Mouse (Mus musculus): ENCODE results near the gene Rab6b. TPM values are rescaled to one million over a fixed set of nuclear protein-coding genes. Genes with fewer than 3 reads are reported as not detected.

Rab6b gene
- total RNA-seq (2023) = 2.9 TPM

DNA sequence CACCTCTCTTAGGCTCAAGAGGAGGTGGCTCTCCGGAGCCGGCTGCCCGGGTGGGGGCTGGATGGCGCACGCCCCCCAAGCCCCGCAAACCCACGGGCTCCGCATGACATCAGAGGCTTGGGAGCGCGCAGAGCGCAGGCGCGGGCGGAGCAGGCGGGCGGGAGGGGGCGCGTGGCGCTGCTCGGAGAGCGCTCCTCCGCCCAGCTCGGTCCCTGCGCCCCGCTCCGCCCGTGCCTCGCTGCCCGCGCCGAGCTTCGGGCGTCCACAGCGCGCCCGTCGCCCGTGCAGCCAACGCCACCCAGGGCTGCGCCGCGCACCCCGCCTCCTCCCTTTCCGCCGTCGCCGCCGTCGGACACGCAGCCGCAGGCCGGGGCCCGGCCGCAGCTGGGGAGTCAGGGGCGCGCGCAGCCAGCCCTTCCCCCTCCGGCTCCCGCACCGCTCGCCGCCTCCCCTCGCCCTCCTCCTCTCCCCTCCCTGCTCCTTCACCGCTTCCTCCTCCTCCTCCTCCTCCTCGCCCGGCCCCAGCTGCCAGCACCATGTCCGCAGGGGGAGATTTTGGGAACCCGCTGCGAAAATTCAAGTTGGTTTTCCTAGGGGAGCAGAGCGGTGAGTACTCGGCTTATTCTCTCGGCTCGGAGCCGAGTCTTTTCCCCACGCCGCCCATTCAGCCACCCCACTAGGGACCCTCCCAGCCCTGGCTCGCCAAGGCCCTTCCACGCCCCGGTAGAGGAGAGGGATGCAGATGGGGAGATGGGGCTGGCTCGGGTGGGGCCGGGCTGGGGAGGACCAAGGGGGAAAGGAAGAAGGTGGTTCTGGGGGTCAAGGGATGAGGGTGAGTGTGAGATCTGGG, at the start of gene Rab6b:
Gene Rab6b, plus strand, starts transcription at position 167 of the 850 bp plus-strand sequence.

GRCm38 (mm10) chr9:103201561-103202260, 90.1 kb downstream of the Rab6b start, which contains the start of gene Srprb:
Srprb (minus strand) TSS chr9:103202137.

GRCm38 (mm10) chr9:103230151-103230951, 118.8 kb downstream of the Rab6b start, which contains the start of the genes Gm20425 and Trf:
Gm20425 (minus strand) TSS chr9:103230307.
Trf (minus strand) TSS chr9:103230444.

Other genes with a start within 250 kb of the Rab6b start
- not detected for gene Slco2a1, start 123.1 kb upstream of the Rab6b start, total RNA-seq (2023)
- 21.2 TPM for gene Srprb, start 90.3 kb downstream of the Rab6b start, total RNA-seq (2023)
- 0.31 TPM for gene Gm20425, start 118.5 kb downstream of the Rab6b start, total RNA-seq (2023)
- gene Trf, start 118.7 kb downstream of the Rab6b start, total RNA-seq (2023) = 12.6 TPM
- not detected for gene 1300017J02Rik, start 193.3 kb downstream of the Rab6b start, total RNA-seq (2023)
- 75.5 TPM for gene Topbp1, start 193.4 kb downstream of the Rab6b start, total RNA-seq (2023)

All from CD8-positive naive resting alpha-beta T cell, adult 57 days (primary cell).